Mouse (Mus musculus) mouse trophoblast stem cell (cell line): ENCODE results near the gene Fry.

Experiments
- in situ Hi-C, 2 experiments: fragments of 300-500 bp; cut with MseI, MboI; formaldehyde crosslinking; loops; 2 replicates in 1 of 2; 3 replicates in 1 of 2; pipeline ENCODE4 v1.15.1; 2025

Fry gene

DNA sequence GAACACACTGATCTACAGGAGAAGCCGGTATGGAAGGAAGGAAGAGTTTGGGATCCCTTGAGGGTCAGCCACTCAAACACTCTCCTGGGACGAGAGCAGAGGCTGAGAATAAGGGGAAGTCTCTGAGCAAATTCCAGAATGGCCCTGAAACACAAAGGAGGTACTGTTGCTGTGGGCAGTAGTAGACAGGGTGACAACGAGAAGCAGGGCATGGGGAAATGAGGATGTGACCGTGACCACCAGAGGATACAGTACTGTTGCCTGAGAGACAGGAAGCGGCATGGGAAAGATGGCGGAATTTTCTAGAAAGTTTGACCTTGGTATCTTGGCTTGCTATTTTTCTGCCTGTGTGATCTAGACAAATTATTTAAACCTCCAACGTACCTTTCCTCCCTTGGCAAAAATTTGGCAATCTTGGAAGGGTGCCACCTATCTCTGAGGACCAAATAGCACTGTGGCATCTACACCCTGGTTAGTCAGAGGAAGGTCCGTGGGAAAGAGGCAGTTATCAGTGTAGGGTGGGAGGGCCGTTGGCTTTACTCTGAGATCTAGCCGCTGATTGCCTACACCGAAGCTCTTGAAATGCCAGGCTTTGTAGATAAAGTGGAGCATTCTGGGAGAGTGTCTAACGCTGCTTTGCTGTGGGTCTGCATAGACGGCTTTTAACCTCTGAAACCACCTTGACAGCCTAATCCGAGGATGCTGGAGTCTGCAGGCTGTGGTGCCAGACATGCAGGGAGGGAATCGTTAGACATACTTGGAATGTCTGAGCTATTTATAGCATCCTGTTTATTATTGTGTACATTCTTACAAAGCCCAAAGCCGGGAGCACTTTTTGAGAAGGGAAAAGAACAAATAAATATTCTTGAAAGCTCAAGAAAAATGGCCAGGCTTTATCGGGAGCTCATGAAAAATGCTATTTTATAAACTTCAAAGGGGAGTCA is 266.1 kb downstream of the Fry start:
- in situ Hi-C loops: no loop called here

GRCm38 (mm10) chr5:150385224-150385623 is 266.8 kb downstream of the Fry start:
- in situ Hi-C loops: no loop called here

DNA sequence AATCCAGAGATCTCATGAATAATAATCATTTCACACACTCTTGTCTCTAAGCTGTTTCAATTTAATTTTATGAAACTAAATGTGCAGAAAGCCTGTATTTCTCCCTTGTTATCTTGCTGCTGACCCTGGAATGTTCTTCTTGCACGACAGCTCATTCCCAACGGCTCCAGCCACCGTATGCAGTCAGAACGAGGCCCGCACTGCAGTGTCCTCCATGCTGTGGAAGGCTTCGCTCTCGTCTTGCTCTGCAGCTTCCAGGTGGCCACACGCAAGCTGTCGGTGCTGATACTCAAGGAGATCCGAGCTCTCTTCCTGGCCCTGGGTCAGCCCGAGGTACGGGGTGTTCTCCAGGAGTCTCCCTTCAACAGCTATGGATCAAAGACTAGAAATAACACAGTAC is 270.2 kb downstream of the Fry start:
- in situ Hi-C loops: no loop called here

DNA sequence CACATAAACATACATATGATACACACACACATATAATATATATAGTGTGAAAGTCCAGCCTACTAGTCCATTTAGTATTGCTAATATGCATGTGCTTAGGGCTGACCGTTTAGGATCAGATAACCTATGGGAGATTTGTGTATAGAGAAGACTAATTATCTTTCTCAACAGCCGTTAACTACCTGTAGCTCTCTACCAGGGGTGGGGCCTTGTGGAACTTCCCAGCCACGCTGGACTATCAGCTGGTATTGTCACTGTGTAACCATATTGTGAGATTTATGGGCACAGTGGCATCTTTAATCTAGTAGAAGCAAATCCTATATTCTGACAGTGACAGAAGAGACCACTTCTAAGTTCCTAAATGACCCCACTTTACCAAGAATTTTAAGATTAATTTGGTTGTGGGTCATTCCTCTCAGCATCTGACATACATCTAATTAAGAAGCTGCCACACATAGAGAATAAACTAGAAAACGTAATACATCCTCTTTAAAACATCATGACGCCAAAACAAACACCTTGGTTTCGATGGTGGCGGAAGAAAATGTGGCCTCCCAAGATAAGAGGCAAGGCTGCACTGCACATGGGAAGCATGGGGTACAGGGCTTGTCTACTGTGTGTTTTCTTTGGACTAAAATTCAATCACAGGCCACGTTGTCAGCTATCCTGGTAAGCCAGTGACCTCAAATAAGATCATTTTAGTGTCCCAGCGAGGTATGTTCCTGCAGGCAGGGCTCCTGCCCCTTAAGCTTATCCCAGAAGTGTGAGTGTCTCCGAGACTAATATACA is 271.3 kb downstream of the Fry start:
- in situ Hi-C loops: no loop called here

DNA sequence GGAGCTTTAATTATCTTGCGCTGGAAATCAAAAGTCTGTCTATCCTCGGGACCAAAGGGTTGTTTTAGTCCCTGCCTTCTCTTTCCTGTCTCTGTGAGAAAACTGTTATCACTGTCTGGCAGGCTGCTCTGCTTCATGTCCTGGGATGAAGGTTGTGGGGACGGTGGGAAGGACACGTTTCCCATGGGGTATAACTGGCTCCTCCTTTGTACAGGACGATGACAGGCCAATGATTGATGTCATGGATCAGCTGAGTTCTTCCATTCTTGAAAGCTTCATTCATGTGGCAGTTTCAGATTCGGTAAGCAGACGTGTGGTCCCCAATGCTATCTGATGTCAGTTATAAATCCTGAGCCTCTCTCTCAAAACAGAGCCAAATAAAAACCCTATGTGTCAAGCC is 272.0 kb downstream of the Fry start:
- in situ Hi-C loops: no loop called here

GRCm38 (mm10) chr5:150394645-150395044 is 276.2 kb downstream of the Fry start:
- in situ Hi-C loops: no loop called here

DNA sequence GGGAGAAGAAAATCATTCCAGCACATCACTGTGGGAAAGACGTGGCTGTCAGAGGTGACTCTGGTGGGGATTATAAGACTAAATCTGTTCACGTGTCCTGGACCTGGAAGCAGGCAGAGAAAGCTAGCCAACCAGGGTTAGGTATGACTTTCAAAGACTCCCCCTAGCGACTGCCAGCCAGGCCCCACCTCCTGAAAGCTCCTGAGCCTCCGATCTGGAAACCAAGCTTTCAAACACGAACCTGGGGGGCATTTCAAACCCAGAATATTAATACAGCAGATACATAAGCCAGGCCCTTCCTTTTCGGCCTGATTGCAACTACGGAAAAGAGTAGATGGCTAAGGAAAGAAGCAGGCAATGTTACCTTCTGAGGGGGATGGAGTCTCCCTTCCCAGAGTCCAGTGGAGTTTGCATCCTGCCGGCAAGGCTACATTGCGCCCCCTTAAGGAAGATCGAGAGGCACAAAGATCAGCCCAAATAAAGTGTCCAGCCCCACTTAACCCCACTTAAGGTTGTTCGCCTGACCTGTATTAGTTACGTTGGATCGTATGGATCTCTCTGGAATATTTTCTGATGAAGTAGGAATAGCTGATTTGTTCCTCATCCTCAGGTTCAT is 284.5 kb downstream of the Fry start:
- in situ Hi-C loops: no loop called here

GRCm38 (mm10) chr5:150404867-150405266 is 286.4 kb downstream of the Fry start:
- in situ Hi-C loops: no loop called here

DNA sequence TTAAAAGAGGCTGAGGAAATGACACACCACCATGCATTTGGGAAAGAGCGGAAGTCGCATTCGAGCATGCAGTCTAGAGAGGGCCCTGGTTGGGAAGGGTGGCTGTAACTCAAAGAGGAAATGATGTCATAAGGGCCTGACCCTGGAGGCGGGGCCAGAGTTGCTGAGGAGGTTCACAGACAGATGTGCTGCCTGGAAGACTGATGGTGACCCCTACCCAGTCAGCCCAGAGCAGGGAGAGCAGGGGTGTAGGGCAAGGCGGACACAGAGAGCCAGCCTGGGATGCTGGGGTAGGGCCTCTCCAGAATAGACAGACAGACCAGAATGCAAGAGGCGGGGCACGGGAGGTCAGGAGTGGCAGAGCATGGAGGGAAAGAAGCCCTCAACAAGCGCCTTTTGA is 290.5 kb downstream of the Fry start:
- in situ Hi-C loops: no loop called here

DNA sequence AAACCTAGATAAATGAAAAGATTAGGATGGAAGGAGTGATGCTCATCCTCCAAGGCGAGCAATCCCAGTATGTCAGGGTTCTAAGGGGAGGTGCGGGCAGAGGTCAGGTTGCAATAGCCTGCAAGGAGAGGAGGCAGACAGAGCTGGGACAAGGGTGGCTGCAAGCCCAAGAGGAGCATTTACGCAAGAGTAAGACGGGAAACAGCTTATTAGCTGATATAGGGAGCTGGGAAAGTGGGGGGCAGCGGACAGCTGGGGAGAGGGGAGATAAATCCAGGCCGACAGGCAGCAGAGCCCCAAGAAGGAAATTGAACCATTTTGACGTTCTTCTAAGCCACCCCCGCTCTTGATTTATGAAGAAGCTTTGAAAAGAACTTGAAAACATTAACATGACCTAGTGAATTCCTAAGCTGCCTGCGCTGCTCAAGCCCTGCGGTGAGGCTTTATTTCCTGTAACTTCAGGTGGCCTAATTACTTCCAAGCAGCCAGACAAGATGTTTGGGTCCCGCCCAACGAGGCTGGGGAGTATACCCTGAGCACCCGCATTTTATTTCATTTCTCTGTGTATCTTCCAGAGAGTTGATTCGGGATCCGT is 291.1 kb downstream of the Fry start:
- in situ Hi-C loops: no loop called here

DNA sequence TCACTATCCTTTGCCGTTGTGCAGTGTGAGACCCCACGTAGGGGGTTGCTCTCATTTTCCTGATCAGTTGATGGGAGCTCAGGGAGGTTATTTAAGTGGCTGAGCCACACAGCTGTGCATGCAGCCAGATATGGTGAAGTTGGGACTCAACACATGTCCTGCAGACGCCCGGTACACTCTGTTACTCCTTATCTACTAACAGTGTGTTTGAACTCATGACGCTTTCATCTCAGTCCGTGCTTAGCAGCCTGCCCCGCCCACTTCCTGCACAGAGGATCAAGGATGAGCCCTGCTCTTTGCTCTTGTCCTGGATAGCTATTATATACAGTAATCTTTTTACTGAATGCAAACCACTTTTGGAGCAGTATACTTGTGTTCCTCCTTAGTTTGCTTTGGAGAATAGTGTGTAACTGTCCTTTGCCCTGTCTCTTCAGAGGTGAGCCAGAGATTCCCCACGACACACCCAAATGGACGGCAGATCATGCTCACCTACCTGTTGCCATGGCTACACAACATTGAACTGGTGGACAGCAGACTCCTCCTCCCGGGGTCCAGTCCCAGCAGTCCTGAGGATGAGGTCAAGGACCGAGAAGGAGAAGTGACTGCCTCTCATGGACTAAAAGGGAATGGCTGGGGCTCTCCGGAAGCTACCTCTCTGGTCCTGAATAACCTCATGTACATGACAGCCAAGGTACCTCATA is 294.5 kb downstream of the Fry start:
- in situ Hi-C loops: no loop called here

GRCm38 (mm10) chr5:150414823-150415222 is 296.4 kb downstream of the Fry start:
- in situ Hi-C loops: no loop called here

- in situ Hi-C loops: no loop called here
These were observed 298.8 kb downstream of the Fry start for GRCm38 (mm10) chr5:150417223-150417622.

DNA sequence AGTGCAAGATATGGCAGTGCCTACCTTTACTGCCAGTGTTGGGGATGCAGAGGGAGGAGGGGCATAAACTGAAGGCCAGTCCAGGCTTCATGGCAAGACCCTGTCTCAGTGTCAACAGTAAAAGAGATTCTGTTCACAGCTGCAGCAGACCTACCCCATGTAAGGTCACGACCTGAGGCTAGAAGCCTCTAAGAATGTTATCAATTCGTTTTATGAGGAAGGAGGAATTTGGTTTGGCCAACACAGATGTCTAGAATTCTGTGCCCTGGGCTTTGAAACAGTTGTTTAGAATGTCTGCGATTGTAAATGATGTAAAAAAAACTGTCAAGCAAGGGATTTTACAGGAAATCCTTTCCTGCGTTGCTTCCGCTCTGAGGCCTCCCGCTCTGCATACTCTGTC is 299.6 kb downstream of the Fry start:
- in situ Hi-C loops: no loop called here

- in situ Hi-C loops: loop anchor here in 1 of 2 experiments (10.0 kb wide), 1 partner anchor 170 kb away; no protein-coding TSS in a partner anchor
These were observed 306.6 kb downstream of the Fry start for GRCm38 (mm10) chr5:150425038-150425437.

DNA sequence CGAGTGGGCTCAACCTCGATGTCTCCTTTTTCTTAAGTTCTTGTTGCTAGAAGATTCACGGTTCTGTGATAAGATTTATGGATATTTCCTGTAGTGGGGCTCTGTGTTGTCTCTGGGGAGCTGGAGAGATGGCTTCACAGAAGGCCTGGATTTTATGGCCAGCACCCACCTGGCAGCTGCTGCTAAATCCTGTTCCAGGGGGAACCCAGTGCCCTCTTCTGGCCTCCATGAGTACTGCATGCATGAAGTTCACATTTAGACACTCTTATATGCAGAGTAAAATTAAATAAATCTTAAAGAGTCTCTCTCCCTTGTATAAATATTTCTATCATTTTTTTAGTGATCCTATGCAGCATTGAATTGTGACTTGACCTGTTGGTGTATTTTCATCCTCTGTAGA is 308.1 kb downstream of the Fry start:
- in situ Hi-C loops: loop anchor here in 1 of 2 experiments (10.0 kb wide), 1 partner anchor 172 kb away; no protein-coding TSS in a partner anchor

- in situ Hi-C loops: no loop called here
These were observed 312.8 kb downstream of the Fry start for GRCm38 (mm10) chr5:150431286-150431685.

- in situ Hi-C loops: no loop called here
These were observed 314.5 kb downstream of the Fry start for GRCm38 (mm10) chr5:150432960-150433359.

GRCm38 (mm10) chr5:150436629-150437389 is 318.4 kb downstream of the Fry start:
- in situ Hi-C loops: no loop called here

DNA sequence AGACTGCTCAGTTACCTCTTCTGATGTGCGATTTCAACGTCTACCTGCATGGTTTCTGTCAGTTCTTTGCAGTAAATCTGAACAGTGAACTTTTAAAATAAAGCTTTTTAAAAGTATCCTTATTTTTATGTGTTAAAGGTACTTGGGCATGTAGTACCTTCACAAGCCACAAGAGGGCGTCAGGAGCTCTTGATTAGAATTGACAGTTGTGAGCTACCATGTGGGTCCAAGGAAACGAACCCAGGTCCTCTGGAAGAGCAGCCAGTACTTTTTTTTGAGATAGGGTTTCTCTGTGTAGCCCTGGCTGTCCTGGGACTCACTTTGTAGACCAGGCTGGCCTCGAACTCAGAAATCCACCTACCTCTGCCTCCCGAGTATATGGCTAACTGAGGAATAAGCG is 323.2 kb downstream of the Fry start:
- in situ Hi-C loops: loop anchor here (10.0 kb wide), 1 partner anchor 53 kb away; no protein-coding TSS in a partner anchor
